Mouse (Mus musculus) mature B cell (primary cell): ENCODE measurements around the gene Oxtr.

ENCODE experiments used
- in situ Hi-C: fragments of 300-500 bp; cut with MboI; formaldehyde crosslinking; loops from 2 replicates; pipeline ENCODE4 v1.14.3; 2019

Gene Oxtr

DNA sequence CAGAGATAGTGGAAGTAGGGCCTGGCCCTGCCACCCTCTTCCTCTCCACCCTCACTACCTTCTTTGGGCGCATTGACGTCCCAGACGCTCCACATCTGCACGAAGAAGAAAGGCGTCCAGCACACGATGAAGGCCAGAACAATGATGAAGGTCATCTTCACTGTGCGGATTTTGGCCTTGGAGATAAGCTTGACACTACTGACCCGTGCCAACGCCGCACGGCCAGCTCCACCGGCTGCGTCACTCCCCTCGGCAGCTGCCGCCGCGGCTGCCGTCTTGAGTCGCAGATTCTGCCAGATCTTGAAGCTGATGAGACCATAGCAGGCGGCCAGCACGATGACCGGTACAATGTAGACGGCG lies 942 bp downstream of the Oxtr start:
- in situ Hi-C loops: no loop called here

DNA sequence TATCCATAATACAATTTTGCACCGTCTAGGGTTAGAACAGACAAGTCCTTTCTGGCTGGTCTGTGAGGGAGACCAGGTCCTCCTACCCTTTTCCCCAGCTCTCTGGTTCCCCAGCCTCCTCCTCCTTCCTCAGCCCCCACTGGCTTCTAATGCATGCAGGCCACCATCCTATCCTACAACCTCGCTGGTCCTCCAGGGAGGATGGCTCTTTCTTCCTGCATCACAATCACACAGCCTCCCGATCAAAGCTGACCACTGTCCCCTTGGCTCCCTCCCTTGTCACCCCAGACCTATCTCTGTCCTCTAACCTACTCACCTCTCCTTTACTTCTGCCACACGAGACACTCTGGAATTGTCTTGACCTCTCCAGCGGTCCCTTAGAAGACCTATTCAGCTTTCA lies 1.8 kb downstream of the Oxtr start:
- in situ Hi-C loops: no loop called here

DNA sequence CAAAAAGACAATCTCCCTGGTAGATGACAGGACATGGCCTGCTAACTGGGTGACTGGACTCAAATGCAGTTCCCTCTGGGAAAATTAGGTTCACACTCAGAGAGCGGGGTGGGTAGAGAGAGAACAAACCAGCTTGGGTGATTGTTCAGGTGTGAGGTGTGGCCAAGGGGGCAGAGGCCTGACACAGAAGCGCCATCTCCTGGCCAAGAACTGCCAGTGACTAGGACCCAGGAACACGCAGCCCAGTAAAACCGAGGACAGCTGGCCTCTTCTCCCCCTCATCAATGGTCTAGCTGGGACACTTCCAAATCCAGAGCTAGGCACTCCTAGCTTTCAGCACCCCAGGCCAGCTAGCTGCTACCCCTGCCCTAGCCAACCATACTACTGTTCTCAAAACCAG lies 5.4 kb downstream of the Oxtr start:
- in situ Hi-C loops: no loop called here

DNA sequence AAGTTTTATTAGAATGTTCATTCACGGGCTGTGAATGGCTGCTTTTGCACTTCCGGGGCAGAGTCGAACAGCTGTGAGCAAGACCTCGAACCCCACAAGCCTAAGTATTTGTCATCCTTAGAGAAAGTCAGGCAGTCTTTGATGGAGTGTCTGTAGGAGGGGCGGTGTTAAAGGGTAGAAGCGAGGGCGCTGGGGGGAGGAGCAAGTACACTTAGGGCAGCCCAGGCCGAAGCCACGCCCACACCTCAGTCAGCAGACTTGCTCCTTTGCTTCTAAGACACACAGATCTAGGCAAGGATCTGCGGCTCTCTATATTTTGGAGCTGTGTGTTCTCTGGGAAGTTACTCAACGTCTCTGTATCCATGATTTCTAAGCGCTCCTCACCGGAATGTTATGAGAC lies 9.9 kb downstream of the Oxtr start:
- in situ Hi-C loops: no loop called here

DNA sequence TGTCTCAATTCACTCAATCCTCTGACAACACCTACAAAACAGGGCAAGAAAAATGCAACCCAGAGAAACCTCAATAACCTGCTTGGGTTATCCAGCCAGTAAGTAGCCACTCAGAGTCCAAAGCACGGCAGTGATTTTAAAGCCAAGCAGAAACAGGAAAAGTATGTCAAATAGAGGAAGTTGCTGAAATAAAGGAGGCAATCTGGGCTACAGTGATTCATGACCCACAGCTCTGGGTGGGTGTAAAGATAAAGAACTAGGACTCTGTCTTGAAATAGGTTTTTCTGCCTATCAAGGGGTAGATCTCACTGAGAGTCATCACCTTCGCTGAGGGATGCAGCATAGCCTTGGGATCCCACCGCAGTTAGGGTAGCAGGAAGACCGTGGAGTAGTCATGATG lies 18.1 kb downstream of the Oxtr start:
- in situ Hi-C loops: no loop called here

DNA sequence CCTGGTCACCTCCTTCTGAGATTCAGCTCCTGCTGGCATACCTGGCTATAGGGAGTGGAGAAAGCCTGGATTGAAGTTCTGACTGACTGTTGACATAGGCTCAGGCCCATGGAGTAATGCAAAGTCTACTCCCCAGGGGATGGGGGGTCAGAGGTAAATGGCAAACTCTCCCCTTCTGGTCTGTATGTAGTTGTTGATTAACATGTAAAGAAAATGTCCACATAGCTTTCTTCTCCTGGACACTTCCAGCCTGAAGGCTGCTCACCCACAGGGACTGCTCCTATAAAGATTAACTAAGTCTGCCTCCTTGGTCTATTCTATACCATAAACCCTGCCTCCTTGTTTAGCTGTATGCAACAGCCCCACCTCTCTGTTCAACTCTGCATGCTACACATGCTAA lies 23.7 kb downstream of the Oxtr start:
- in situ Hi-C loops: no loop called here

DNA sequence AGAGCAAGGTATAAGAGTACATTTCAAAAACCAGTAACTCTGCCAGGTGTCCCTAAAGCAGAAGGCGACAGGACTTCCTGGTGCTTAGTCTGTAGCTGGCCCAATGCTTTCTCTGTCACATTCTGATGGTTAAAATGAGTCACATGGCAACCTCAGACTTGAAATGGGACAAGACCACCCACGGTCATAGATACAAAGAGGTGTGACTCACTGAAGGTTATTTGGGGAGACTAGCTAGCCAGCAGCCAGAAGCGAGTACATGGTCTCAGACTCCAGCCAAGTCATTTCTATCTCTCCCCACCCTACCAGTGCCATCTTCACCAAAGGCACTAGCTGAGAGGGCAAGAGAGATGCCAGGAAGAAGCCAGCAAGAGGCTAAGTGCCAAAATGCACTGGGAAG lies 24.3 kb downstream of the Oxtr start:
- in situ Hi-C loops: no loop called here

DNA sequence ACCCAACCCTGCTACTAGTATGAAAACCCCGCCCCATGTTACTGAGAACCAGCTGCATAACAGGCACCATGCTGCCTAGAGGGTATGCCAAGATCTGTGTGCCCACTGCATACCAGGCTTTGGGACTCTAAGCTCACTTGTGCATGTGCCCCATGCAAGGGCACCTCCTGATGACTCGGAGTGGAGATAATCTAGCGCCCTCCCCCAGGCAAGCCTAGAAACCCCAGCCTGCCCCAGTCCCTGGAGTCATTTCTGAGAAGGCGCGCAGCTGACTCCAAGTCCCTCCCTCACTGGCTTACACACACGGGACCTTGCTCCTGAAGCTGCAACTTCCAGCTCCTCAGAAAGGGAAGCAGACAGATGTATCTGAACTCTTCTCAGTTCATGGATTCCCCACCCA lies 26.4 kb downstream of the Oxtr start:
- in situ Hi-C loops: no loop called here

DNA sequence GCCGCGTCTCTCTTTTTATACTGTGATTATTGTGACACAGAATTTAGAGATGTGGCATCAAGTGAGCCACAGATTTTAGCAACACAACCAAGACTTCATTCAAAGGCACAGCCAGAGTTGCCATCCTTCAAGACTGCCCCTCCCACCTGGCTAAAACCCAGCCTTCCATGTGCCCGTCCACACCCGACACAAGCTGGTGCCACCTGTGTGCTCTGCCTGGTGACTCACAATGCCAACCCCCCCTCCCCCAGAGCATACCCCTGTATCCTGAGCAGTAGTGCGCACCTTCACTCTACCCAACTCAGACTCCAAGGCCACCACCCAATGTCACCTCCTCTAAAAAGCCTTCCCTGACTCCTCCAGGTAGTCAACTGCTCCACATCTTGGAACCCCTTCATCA lies 28.3 kb downstream of the Oxtr start:
- in situ Hi-C loops: no loop called here

DNA sequence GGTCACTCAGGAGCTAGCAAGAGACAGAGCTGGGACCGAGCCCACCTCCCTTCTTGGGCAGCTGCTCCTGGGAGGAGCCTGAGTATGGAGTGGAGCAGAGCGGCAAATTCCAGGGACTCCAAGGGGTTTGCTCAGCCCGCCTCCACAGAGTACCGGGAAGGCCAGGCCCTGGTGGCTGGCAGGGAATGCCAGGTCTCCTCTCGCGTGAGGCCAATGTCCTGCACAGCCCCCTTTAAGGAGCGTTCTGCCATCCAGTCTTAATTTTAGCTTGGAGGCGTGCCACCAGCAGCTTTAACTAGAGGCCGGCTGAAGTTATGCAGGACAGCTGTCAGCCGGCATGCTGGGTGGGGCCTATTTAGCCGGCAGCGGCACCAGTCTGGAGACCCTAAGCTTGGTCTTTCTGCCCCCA lies 30.4 kb downstream of the Oxtr start, which contains the start of gene Cav3:
Cav3 (plus strand) TSS at position 165 of the 409 bp plus-strand sequence.
- in situ Hi-C loops: no loop called here

DNA sequence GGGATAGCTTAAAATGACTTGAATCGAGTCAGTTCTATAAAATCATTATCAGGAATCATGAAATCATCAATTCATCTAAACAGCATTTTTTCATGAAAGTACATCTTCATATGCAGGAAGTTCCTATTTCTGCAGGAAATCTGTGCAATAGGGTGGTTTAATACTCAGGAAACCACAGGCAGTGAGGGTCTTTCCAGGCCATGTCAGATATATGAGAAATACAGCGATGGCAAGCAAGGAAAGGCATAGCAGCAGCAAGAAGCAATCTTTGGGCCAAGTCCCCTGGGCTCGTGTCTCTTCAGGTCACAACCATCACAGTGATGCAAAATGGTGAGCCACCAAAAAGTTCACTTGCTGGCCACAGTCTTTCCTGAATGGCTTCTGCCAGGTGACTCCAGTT lies 44.1 kb downstream of the Oxtr start:
- in situ Hi-C loops: no loop called here

DNA sequence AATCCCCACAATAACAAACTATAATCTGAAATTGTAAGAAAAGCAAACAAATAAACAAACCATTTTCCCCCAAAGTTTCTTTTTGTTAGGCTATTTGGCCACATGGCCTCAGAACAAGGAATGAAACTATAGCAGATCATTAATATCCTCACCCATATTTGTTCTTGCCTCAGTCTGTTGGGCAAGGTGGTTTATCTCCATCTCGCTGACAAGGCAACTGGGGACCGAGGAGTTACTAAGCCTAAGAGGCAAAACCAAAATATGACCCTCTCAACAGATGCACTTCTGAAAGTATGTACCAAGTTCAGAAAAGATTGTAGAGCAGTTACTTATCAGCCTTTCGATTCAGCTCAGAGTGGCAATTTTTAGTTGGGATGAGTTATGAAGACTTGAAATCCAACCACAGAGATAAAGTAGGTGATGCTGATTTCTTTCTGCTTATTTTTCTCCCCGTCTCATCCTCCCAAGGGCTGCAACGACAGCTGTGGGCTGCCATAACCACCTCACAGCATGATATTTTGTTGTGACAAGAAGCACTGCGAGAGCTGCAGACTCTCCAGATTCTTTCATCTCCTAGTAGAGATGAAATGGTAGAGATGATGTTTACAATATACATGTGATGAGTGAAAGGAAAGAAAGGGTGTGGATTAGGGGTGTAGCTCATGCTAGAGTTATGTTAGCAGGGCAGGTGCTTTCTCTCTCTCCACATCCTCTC lies 63.6 kb downstream of the Oxtr start:
- in situ Hi-C loops: no loop called here

DNA sequence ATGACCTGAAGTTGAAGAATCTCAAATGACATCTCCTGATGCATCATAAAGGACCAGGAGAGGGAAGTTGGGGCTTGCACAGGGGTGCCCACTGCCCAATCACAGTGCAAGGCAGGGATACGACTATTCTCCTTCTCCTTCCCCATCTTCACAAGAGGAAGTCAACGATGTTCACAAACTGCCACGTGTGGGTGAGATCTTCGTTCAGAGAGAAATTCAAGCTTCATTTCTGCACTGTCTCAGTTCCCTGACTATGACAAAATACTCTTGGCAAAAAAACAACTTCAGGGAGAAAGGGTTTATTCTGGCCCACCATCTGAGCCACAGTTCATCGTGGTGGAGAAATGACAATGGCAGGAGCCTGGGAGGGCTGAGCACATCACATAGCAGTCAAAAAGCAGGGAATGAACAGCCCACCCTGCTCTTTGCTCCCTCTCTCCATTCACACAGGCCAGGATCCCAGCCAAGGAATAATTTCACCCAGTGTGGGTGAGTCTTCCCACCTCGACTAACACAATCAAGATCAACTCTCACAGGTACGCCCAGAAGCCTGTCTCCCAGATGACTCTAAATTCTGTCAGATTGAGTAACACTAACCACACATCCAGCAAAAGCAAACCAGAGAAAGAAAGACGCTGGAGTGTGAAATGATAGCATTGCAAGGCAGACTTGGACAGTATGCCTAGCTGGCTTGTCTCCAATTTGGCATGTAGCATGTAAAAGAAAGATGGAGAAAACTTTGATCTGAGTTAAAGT lies 65.8 kb downstream of the Oxtr start:
- in situ Hi-C loops: no loop called here
